Mouse (Mus musculus) layer of hippocampus, postnatal 14 days (tissue): ENCODE data around the gene Fgr. TPM values are rescaled to one million over a fixed set of nuclear protein-coding genes. Genes with fewer than 3 reads are reported as not detected.
"Not testable (repeated sequence)": the region's sequence is repeated elsewhere in the genome, so short reads cannot be mapped to it uniquely, and the experiment has no call there.

Experiments
- DNase-seq, 2 experiments: peaks; one replicate each; pipeline ENCODE4 v3.0.0; 2021 to 2022; ENCODE audit warnings: low spot score in 2 of 2, mixed read lengths in 1 of 2
- total RNA-seq, 2 experiments: library from RNA; stranded (reverse); gene quantifications; 2 replicates each; pipeline ENCODE4 v1.2.3; 2021

Fgr gene
- total RNA-seq, 2 experiments from 2014 or later: not detected

DNA sequence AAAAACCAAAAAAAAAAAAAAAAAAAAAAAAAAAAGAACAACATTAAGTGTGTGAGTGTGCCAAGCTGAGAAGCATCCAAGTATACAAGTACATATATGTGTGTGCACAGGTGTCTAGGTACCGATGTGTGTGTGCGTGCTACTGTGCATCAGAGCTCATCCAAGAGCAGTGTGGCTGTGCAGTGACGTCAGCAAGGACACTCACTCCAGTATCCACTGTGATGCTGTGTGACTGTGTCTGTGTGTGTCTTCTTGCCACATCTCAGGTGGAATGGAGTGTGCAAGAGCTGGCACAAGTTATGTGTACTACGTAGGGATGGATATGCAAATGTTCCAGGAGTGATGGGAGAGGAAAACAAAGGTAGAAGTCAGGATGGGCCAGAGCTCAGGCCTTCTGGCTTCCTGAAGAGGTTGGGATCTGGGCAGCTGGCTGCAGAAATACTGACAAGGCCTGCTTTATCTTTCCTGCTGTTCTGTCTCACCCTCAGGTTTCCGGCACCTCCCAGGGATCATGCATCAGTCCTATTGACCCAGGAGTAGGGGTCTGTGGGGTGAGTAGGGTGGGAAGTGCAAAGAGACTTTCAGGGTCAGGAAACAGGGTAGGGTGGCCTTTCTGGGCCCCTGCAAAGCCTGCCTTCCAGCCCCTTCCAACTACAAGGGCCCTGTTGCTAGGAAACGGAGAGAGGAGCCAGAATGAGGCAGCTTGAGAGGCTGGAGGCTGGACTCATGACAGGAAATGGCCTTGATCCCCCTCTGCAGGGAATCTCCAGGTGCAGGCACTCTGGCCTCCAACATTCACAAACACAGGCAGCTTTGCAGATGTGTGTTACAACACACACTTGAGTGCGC, 10.0 kb downstream of the Fgr start:
- peak; percentile 50 to 57 for DNase-seq

DNA sequence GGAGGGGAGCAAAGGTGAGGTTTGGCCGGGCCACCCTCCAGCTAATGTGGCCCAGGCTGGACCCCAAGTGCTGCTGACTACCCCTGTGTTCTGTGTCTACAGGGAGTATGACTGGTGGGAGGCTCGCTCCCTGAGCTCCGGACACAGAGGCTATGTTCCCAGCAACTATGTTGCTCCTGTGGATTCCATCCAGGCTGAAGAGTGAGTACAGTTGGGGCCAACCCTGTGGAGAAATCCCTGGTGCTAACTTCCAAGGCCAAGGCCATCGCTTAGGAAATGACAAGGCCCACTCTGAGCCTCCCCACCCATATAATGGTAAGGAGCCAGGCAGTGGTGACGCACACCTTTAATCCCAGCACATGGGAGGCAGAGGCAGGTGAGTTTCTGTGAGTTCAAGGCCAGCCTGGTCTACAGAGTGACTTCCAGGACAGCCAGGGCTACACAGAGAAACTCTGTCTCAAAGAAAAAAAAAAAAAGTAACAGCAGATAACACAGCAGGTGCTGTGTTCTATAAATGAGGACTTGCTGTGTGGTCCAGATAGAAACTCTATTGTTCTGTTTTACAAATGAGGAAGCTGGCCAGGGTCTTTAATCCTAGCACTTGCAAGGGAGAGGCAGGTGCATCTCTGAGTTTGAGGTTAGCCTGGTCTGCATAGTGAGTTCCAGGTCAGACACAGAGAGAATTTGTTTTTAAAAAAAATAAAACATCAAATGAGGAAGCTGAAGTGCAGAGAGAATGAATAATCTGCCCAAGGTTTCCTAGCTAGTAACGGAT, 14.9 kb downstream of the Fgr start:
- DNase-seq: no peak

DNA sequence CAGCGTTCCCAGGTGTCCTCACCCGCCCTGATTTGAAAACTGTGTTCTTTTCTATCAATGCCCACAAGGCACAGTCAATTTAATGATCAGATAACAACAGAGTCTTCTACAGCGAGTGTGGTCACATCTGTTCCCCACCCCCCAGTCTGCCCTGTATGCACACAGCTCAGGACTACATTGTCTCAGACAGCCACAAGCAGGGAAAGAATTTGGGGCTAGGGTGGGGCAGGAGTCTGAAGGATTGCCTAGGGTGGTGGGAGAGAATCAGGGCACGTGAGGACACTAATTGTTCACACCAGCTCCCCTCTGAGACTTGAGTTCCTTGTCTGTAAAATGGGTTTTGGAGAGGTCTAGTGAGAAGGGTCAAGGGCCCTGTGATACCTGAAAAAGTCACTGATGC, 19.7 kb downstream of the Fgr start:
- no peak for DNase-seq

DNA sequence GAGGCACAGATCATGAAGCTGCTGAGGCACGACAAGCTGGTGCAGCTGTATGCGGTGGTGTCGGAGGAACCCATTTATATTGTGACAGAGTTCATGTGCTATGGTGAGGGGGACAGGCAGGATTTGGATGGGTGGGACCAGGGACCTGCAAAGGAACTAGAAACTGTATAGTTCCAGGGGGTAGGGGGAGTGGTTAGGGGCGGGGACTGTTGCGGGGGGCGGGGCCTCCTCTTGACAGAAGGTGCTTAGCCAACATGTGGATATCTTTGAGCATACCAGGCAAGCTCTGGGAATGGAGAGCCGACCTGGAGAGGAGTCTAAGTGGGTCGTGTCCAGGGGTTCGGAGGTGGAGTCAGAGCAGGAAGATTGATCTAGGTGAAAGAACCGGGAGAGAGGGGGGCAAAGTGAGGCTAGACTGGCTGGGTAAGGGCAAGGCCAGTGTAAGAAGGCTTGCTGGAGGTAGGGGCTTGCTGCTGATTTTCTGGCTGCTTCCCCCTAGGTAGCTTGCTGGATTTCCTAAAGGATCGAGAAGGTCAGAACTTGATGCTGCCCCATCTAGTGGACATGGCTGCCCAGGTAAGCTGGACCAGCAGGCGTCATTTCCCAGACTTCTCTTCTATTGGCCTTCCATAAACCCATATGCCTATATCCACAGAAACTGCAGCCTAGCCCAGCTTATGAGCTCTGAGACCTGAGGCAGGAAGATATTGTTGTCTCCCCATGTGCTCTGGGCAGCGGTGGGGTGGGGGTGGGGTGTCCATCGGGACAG, 23.8 kb downstream of the Fgr start:
- DNase-seq: no peak

DNA sequence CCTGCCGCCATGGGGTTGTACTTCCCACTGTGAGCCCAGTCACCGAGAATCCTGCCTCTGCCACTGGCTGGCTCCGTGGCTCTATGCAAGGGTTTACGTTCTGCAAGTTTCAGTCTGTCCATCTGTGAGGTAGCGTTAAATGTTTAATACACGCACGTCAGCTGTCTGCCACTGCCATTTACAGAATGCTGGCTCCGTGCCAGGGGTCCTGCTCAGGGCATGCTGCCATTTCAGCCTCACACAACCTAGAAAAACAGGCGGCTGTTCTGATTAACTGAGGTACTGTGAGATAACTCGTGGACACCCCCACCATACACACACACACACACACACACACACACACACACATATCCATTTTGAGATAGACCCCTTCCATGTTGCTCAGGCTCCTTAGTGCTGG, 29.0 kb downstream of the Fgr start:
- no peak for DNase-seq

GRCm38 (mm10) chr4:133003316-133004018, 29.6 kb downstream of the Fgr start:
- peak in 1 of 2 experiments; percentile 52 for DNase-seq

DNA sequence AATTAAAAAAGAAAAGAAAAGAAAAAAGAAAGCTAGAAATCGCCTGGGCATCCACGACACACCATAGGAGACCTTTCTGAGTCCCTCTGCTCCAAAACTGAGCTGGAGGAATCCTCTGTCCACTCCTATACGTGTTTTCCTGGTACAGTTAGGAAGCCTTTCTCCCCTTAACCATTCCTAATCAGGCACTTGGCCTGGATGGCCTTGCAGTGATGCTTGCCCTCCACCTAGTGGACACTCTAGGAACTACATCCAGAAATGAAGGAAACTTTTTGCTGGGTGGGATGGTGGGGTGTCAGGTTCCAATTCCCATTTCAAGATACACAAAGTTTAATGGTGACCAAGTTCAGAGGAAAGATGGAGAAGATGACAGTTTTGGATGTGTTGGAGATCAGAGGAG, 31.3 kb downstream of the Fgr start:
- DNase-seq: peak; percentile 78 to 88

DNA sequence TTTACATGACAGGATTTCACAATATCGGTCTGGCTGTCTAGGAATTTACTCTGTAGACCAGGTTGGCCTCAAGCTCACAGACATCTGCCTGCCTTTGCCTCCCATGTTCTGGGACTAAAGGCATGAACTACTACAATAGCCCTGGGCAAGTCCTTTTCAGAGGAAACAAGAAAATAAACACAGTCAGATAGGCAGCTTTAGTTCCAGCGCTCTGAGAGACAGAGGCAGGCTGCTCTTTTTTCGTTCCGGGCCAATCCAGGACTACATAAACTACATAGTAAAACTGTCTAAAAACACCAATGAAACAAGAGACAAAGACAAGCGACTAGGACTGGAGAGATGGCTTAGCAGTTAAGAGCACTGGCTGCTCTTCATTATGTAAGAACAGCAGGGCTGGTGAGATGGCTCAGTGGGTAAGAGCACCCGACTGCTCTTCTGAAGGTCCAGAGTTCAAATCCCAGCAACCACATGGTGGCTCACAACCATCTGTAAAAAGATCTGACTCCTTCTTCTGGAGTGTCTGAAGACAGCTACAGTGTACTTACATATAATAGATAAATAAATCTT, 32.1 kb downstream of the Fgr start:
- not testable (repeated sequence) for DNase-seq

DNA sequence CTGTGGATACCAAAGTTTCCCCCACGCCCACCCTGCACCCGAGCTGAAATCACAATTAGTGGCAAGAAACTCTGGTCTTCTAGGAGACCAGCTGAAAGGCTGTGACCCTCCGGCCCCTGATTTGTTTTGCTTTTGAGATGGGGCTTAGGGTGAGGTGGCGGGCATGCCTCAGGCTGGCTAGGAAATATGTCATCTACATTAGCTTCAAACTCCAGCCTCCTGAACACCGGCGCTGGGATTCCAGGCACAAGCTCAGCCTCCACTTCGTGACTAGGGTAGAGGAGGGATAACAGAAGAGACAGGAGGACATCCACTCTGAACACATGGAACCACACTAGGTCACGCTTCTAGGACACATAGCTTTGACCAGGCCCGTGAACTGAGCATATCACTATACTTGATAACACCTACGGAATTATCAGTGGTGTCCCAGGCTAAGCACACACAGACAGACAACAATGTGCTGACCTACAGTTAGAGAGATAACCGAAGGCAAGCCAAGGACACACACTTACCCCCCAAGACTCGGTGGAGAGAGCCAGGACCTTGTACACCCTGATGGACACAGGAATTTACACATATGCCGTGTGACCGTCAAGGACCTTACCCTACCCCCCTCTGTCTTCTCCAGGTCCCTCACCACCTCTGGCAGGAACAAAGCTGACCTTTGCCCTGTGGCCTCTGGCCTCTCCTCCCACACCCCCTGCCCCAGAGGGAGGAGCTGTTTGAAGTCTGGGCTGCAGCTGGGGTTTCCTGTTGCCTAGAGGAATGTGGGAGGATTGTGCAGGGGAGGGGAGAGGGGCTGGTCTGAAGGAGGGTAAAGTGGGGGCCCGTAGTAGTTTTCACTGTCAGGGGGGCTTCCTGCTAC, 33.9 kb downstream of the Fgr start:
- DNase-seq: no peak

DNA sequence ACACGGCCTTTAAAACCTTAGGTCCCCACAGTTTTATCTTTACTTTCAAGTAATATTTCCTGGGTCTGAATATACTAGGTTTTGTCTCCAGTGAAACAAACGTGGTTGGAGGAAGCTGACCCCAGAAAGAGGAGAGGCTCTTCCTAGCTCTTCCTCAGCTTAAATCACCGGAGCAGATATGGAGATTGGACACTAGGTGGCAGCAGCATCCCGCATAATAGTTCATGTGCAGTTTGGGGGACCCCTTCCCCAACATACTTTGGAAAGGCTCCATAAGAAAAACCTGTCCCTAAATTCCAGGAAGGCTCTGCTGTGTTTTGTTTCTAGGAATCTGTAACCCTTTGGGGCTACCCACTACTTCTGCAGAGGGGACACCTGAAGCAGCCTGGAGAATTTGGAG, 35.2 kb downstream of the Fgr start:
- no peak for DNase-seq

DNA sequence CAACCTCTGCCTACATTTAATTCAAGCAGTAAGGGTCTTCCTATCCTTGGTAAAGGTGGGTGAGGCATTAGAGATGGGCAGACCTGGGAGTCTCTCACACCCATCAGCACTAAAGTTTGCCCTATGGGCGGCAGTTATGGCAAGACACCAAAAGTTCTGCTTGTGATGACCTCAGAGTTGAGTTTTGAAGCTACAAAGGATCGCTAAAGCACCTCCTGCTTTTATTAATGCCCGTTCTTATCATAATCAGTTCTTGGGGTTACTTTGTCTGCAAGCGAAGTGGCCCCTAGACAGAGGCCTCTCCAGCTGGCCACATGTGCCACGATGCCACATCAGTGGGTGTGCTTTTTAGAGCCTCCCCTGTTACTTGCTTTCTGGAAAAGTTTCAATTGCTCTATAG, 35.8 kb downstream of the Fgr start:
- DNase-seq: no peak

GRCm38 (mm10) chr4:133010611-133011010, 36.7 kb downstream of the Fgr start:
- no peak for DNase-seq

- DNase-seq: peak; percentile 93 to 95
Measured at GRCm38 (mm10) chr4:133011028-133011820, 37.3 kb downstream of the Fgr start, which contains the start of gene Ahdc1. Ahdc1 (plus strand) TSS chr4:133011260.

GRCm38 (mm10) chr4:133011821-133012775, 38.2 kb downstream of the Fgr start:
- DNase-seq: peak in 1 of 2 experiments; percentile 53

DNA sequence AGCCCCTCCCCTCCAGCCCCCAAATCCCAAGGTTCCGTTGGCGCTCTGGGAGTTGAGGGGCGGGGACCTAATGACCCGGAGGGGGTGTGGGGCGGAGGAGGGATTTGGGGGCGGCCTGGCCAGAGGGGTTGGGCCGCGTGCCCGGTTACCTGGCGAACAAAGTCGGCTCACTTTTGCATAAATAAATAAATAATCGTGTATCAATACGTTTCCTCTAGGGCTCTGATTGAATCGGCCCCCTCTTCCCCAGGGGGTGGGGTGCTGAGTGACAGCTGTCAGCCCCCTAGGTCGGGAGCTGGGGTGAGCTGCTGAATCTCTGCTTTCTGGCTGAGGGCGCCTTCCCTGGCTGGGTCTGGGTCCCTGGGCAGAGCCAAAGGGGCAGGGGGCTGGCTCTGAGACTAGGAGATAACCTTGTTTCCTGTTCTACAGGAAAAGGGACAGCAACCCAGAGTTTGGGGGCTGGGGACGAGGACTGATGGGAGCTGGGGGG, 38.9 kb downstream of the Fgr start:
- DNase-seq: peak in 1 of 2 experiments; percentile 62

DNA sequence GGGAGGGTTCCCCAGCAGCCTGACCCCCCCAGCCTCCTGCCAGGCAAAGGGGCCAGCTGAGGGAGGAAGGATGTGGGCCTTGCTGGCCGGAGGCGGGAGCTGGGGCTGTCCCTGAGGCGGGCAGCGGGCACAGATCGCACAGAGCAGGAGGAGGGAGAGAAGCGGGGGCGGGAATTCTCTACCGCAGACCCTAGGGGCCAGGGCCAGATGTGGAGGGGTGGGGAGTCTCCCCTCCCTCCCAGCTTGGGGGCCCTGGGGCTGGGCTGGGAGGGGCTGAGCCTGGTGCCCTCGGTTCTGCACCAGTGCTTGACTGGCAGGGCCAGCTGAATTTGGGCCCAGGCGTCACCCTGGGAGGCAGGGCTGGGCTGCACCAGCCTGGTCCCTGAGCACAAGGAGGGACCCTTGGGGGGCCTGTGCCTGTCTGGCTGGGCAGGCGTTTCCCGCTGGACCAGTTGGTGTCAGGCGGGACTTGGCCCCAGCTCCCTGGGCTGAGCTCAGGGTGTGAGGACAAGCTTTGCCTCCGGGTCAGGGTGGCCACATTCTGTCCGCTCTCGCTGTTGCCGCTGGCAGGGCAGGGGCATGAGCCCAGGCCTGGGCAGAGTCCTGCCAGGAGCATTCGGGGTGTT, 39.5 kb downstream of the Fgr start:
- peak; percentile 59 to 79 for DNase-seq

DNA sequence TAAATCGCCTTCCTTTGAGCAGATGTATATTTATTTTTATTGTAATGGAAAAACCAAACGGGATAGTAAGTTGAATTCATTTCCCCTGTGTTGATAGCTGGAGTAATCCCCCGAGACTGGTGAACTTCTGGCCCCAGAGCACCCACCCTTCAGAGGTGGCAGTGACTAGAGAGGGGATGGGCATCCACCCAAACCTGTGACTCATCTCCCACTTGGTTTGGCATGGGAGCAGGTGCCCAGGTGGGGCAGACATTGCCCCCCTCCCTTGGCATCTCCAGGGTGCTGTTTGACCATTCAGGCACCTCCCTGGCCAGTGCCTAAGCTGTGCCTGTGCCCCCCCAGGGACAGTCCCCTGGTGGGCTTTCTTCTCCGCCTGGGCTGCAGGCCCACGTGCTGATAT, 40.2 kb downstream of the Fgr start:
- no peak for DNase-seq
